Mouse (Mus musculus): ENCODE data around the gene Kdelc1. TPM values are rescaled to one million over a fixed set of nuclear protein-coding genes. Genes with fewer than 3 reads are reported as not detected.

The Kdelc1 gene
- total RNA-seq (2023) = 3.5 TPM

GRCm38 (mm10) chr1:44118239-44119054 is at the start of gene Kdelc1, which contains the start of gene Bivm:
TSS of gene Kdelc1 (minus strand) at chr1:44118808.
TSS of gene Bivm (plus strand) at chr1:44118957.

GRCm38 (mm10) chr1:44147563-44148381 is 29.2 kb upstream of the Kdelc1 start, which contains the start of gene Ercc5:
TSS of gene Ercc5 (plus strand) at chr1:44147744.

GRCm38 (mm10) chr1:44102259-44102717 is 16.3 kb downstream of the Kdelc1 start, which contains the start of gene Tex30:
TSS of gene Tex30 (minus strand) at chr1:44102441.

GRCm38 (mm10) chr1:44061836-44062235 is 56.8 kb downstream of the Kdelc1 start, which contains the start of gene Gm8251:
TSS of gene Gm8251 (minus strand) at chr1:44061936.

Other genes starting within 250 kb of the Kdelc1 start
- 109 TPM for gene Tpp2, start 185.2 kb downstream of the Kdelc1 start, total RNA-seq (2023)
- gene Mettl21c, start 98.8 kb downstream of the Kdelc1 start, total RNA-seq (2023) = not detected
- gene Gm8251, start 56.9 kb downstream of the Kdelc1 start, total RNA-seq (2023) = 0.28 TPM
- 33.5 TPM for gene Tex30, start 16.4 kb downstream of the Kdelc1 start, total RNA-seq (2023)
- gene Bivm, start 149 bp upstream of the Kdelc1 start, total RNA-seq (2023) = 6.5 TPM
- 28.5 TPM for gene Ercc5, start 28.9 kb upstream of the Kdelc1 start, total RNA-seq (2023)
- not detected for gene Mettl21e, start 100.2 kb upstream of the Kdelc1 start, total RNA-seq (2023)